Mouse (Mus musculus): ENCODE measurements around the gene Dmxl2. TPM values are rescaled to one million over a fixed set of nuclear protein-coding genes. Genes with fewer than 3 reads are reported as not detected.

Dmxl2 gene
- total and polyA plus RNA-seq, 2 experiments from 2014 or later: 4.8 to 26.6 TPM

DNA sequence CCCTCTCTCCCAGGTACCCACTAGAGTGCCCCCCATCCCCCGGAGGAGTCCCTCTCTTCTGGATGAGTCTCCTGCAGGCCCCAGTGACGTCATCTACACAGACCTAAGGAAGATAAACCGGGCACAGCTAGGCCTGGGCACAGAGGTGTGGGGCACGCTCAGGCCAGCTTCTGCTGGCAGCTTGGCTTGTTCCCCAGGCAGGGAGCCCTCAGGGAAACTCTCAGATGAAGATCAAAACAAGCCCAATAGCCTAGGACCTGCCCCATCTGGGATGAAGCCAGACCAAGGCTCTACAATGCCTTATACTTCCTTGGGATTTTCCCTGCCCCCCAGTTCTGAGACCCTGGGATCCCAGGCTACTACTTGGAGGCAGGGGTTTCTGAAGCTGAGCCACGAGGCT lies 39.4 kb upstream of the Dmxl2 start:
- Histone ChIP-seq H3K9ac (replicated peaks; ENCODE audit: low read depth, low read length) (no peak overlapping the region), H3K27me3 (ENCODE audit: control insufficient read depth, insufficient read depth, low read length) (no peaks in the 10 kb centered on the region), H3K4me2 (ENCODE audit: low read depth, low read length) (no peak overlapping the region), H3K36me3 (replicated peaks; ENCODE audit: control insufficient read depth, insufficient read depth, low read length) (no peaks in the 10 kb centered on the region), H3K4me1 (ENCODE audit: control insufficient read depth, insufficient read depth) (no peaks in the 10 kb centered on the region), H3K9me3 (replicated peaks; ENCODE audit: control insufficient read depth, low read length) (no peaks in the 10 kb centered on the region), H3K27ac (ENCODE audit: low read depth) (no peak overlapping the region), H3K4me3 (ENCODE audit: low read depth, low read length) (no peak overlapping the region)
- ATAC-seq (ENCODE audit: insufficient read depth, low read depth) (no peak), DNase-seq (ENCODE audit: low spot score) (no peak)
- 53% methylated on average over 5 of the region's 5 CpGs for WGBS
- TF ChIP-seq EP300 (IDR thresholded peaks at IDR 0.05; ENCODE audit: low read depth) (no peak), CTCF (IDR thresholded peaks at IDR 0.05; ENCODE audit: low read depth) (no peak)

DNA sequence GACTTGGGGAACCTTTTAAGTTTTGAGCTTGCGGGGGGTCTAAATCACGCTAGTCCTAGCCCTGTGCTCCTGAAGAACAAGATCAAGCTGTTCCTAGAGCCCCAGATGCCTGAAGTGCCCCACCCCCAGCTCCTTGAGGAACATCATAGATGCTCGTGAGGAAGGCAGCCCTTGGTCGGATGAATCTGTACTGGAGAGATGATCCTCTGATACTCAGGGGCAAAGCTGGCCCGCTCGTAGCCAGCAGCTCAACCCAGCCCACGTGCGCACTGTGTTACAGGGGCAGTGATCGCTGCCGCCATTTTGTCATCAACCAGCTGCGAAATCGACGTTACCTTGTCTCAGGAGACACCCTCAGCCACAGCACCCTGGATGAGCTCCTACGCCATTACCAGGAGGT lies 37.3 kb upstream of the Dmxl2 start, which contains the start of gene Sh2d7:
TSS of gene Sh2d7 (plus strand) at position 301 of the 400 bp plus-strand sequence.
- 88% methylated on average over 14 of the region's 14 CpGs for WGBS
- Histone ChIP-seq H3K4me1 (ENCODE audit: control insufficient read depth, insufficient read depth) (no peaks in the 10 kb centered on the region), H3K27ac (ENCODE audit: low read depth) (no peak within 1 kb of the TSS), H3K4me2 (ENCODE audit: low read depth, low read length) (no peak within 1 kb of the TSS), H3K4me3 (ENCODE audit: low read depth, low read length) (no peak within 1 kb of the TSS), H3K9me3 (replicated peaks; ENCODE audit: control insufficient read depth, low read length) (no peaks in the 10 kb centered on the region), H3K36me3 (replicated peaks; ENCODE audit: control insufficient read depth, insufficient read depth, low read length) (no peaks in the 10 kb centered on the region), H3K27me3 (ENCODE audit: control insufficient read depth, insufficient read depth, low read length) (no peaks in the 10 kb centered on the region), H3K9ac (replicated peaks; ENCODE audit: low read depth, low read length) (no peak within 1 kb of the TSS)
- ATAC-seq (ENCODE audit: insufficient read depth, low read depth) (no peak), DNase-seq (ENCODE audit: low spot score) (no peak)
- TF ChIP-seq EP300 (IDR thresholded peaks at IDR 0.05; ENCODE audit: low read depth) (no peak), CTCF (IDR thresholded peaks at IDR 0.05; ENCODE audit: low read depth) (no peak)

DNA sequence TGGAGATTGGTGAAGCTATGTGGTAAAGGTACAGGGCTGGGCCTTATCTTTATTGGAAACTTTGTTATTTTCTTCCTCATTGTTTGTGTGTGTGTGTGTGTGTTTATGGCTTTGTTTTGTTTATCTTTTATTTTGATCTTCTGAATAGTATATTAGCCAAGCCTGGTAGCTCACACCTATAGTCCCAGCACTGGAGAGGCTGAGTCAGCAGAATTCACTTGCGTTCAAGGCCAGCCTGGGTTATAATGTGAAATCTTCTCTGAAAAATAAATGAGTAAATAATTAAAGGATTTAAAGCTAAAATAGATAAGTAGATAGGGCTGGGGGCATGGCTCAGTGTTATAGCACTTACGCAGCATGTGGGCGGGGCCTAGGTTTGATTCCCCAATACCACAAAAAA lies 36.8 kb upstream of the Dmxl2 start:
- Histone ChIP-seq H3K27me3 (ENCODE audit: control insufficient read depth, insufficient read depth, low read length) (no peaks in the 10 kb centered on the region), H3K4me2 (ENCODE audit: low read depth, low read length) (no peak overlapping the region), H3K4me1 (ENCODE audit: control insufficient read depth, insufficient read depth) (no peaks in the 10 kb centered on the region), H3K36me3 (replicated peaks; ENCODE audit: control insufficient read depth, insufficient read depth, low read length) (no peaks in the 10 kb centered on the region), H3K9ac (replicated peaks; ENCODE audit: low read depth, low read length) (no peak overlapping the region), H3K9me3 (replicated peaks; ENCODE audit: control insufficient read depth, low read length) (no peaks in the 10 kb centered on the region), H3K4me3 (ENCODE audit: low read depth, low read length) (no peak overlapping the region), H3K27ac (ENCODE audit: low read depth) (no peak overlapping the region)
- DNase-seq (ENCODE audit: low spot score) (no peak), ATAC-seq (ENCODE audit: insufficient read depth, low read depth) (no peak)
- 95% methylated on average over 3 of the region's 3 CpGs for WGBS
- no peak for TF ChIP-seq CTCF (IDR thresholded peaks at IDR 0.05; ENCODE audit: low read depth)
- TF ChIP-seq EP300 (IDR thresholded peaks at IDR 0.05; ENCODE audit: low read depth): no peak

DNA sequence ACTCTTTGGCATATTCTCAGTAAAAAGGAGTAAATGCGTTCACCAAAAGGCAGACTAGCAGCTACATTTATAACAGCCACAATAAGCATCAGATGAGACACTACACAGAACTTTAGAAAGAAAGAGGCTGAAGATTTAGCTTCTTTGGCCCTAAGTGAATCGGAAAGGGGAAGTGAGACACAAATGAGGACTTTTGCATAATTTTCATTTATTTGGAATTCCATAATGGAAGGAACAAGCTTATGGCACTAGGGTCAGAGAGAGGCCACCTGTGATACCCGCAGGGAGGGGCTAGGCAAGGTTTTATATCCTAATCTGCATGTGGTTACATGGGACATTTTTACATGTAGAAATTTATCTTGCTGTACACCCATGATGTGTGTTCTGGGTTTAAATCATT lies 36.1 kb upstream of the Dmxl2 start:
- H3K4me2 ChIP-seq (ENCODE audit: low read depth, low read length): no peak overlapping the region
- no peak for DNase-seq (ENCODE audit: low spot score)
- H3K27ac ChIP-seq (ENCODE audit: low read depth): no peak overlapping the region
- no peaks in the 10 kb centered on the region for H3K27me3 ChIP-seq (ENCODE audit: control insufficient read depth, insufficient read depth, low read length)
- no peak for TF ChIP-seq CTCF (IDR thresholded peaks at IDR 0.05; ENCODE audit: low read depth)
- TF ChIP-seq EP300 (IDR thresholded peaks at IDR 0.05; ENCODE audit: low read depth): no peak
- H3K9me3 ChIP-seq (replicated peaks; ENCODE audit: control insufficient read depth, low read length): no peaks in the 10 kb centered on the region
- no peak overlapping the region for H3K4me3 ChIP-seq (ENCODE audit: low read depth, low read length)
- H3K36me3 ChIP-seq (replicated peaks; ENCODE audit: control insufficient read depth, insufficient read depth, low read length): no peaks in the 10 kb centered on the region
- H3K4me1 ChIP-seq (ENCODE audit: control insufficient read depth, insufficient read depth): no peaks in the 10 kb centered on the region
- ATAC-seq (ENCODE audit: insufficient read depth, low read depth): no peak
- whole genome bisulfite sequencing: 76% methylated on average over 3 of the region's 3 CpGs
- no peak overlapping the region for H3K9ac ChIP-seq (replicated peaks; ENCODE audit: low read depth, low read length)

DNA sequence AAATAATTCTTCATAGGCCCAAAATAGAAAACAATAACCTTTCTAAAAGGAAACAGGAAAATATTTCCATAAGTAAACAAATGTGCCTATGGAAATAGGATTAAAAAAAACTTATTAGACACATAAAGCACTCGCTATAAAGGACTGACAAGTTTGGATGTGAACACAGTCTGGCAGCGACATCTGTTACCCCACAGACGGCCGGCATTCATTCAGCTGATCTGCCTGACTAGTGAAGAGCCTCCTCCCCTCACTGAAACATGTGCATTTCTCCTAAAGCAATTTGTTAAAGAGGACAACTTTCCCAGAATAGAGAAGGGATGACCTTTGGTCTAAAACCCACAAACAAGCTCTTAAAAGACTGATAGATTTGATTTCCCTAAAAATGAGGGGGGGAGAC lies 35.6 kb upstream of the Dmxl2 start:
- H3K9me3 ChIP-seq (replicated peaks; ENCODE audit: control insufficient read depth, low read length): no peaks in the 10 kb centered on the region
- H3K9ac ChIP-seq (replicated peaks; ENCODE audit: low read depth, low read length): no peak overlapping the region
- H3K4me3 ChIP-seq (ENCODE audit: low read depth, low read length): no peak overlapping the region
- DNase-seq (ENCODE audit: low spot score) (no peak), ATAC-seq (ENCODE audit: insufficient read depth, low read depth) (no peak)
- TF ChIP-seq CTCF (IDR thresholded peaks at IDR 0.05; ENCODE audit: low read depth) (no peak), EP300 (IDR thresholded peaks at IDR 0.05; ENCODE audit: low read depth) (no peak)
- no peaks in the 10 kb centered on the region for H3K4me1 ChIP-seq (ENCODE audit: control insufficient read depth, insufficient read depth)
- H3K27me3 ChIP-seq (ENCODE audit: control insufficient read depth, insufficient read depth, low read length): no peaks in the 10 kb centered on the region
- H3K27ac ChIP-seq (ENCODE audit: low read depth): no peak overlapping the region
- H3K4me2 ChIP-seq (ENCODE audit: low read depth, low read length): no peak overlapping the region
- no peaks in the 10 kb centered on the region for H3K36me3 ChIP-seq (replicated peaks; ENCODE audit: control insufficient read depth, insufficient read depth, low read length)
- 46% methylated on average over 4 of the region's 4 CpGs for WGBS

DNA sequence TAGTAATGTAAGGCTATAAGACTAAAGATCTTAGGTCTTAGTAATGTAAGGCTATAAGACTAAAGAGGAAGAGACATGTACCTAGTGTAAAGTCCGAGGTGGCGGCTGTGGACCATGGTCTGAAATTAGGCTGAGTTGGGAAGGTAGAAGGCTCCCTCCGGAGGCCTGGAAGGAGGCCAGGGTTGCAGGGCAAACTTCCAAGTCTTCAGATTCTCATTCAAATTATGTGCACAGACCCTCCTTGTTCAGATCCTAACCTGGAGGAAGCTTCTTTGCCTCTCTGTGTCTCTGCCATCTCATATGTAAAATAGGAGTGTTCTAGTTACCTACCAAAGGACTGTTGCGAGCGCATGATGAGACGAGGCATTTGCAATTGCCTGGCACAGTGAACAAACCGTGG lies 34.8 kb upstream of the Dmxl2 start:
- DNase-seq (ENCODE audit: low spot score) (no peak), ATAC-seq (ENCODE audit: insufficient read depth, low read depth) (no peak)
- Histone ChIP-seq H3K36me3 (replicated peaks; ENCODE audit: control insufficient read depth, insufficient read depth, low read length) (no peaks in the 10 kb centered on the region), H3K4me1 (ENCODE audit: control insufficient read depth, insufficient read depth) (no peaks in the 10 kb centered on the region), H3K9me3 (replicated peaks; ENCODE audit: control insufficient read depth, low read length) (no peaks in the 10 kb centered on the region), H3K4me2 (ENCODE audit: low read depth, low read length) (no peak overlapping the region), H3K9ac (replicated peaks; ENCODE audit: low read depth, low read length) (no peak overlapping the region), H3K4me3 (ENCODE audit: low read depth, low read length) (no peak overlapping the region), H3K27me3 (ENCODE audit: control insufficient read depth, insufficient read depth, low read length) (no peaks in the 10 kb centered on the region), H3K27ac (ENCODE audit: low read depth) (no peak overlapping the region)
- 60% methylated on average over 7 of the region's 7 CpGs for WGBS
- TF ChIP-seq EP300 (IDR thresholded peaks at IDR 0.05; ENCODE audit: low read depth): no peak
- no peak for TF ChIP-seq CTCF (IDR thresholded peaks at IDR 0.05; ENCODE audit: low read depth)

Measured in heart, postnatal 0 days (tissue).